Mouse (Mus musculus): ENCODE measurements around the gene Pcbp3.

The Pcbp3 gene

DNA sequence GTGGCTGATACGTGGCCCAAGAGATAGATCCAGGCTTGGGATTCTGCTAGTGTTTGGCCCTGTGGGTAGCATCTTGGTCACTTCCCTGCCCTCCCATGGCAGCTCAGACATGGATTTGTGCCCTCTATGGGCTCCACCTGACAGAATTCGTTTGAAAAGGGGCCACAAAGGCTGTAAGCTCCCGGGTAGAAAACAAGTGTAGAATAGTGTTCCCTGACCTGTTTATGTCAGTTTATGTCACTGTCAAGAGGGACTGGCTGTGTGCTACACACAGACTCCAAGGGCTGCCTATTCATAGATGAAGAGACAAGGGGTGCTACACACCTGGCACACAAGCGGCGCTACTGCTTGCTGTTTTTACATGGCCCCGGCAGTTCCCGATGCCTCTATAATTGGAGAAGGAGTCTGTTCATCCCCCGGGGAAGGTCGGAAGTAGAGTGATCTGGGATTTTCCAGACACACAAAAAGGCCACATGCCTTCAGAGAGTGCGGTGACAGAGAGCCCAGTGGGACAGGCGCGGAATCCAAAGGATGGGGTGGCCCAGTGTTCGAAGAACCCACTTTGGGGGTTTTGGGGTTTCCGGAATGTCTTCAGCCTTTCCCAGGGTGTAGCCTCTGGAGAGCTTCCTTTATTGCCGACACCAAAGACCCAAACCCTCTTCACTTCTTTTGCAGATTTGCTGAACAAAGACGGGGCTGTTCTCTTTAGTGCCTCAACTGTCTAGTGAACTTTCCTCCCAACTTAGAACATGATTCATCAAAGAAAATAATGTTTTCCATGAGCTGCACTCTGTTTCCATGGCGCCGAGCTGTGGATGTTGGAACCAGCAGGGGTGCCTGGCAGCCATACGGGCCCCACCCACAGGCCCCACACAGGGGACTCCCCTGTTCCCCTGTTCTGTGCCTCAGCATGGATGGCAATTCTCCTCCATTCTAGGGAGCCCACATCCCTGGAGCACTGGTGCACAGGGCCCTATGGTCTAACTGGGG, 231.8 kb downstream of the Pcbp3 start:
- DNase-seq (ENCODE audit: low read depth, low spot score) = no peak

- DNase-seq (ENCODE audit: low read depth, low spot score) = peak; percentile 55
Measured at GRCm38 (mm10) chr10:76728369-76728768, 233.3 kb downstream of the Pcbp3 start.

- DNase-seq (ENCODE audit: low read depth, low spot score) = no peak
Measured at GRCm38 (mm10) chr10:76727301-76727700, 234.4 kb downstream of the Pcbp3 start.

DNA sequence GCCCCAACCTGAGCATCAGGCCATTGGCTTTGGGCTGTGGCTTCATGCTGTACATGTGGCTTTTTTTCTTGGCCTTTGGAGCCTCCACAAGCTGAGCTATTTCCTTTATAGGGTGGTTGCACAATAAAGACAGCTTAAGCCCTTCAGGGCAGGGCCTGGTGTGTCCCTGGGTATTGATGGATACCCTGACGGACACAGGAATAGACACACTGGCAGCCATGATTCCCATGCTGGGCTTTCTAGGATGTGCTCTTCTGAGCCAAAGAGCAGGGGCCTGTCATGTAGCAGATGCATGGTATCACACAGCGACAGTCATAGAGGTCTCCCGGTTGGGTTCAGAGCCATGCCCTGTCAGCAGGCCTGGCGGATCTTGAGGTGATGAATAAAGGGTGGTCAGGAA, 234.8 kb downstream of the Pcbp3 start:
- no peak for DNase-seq (ENCODE audit: low read depth, low spot score)

DNA sequence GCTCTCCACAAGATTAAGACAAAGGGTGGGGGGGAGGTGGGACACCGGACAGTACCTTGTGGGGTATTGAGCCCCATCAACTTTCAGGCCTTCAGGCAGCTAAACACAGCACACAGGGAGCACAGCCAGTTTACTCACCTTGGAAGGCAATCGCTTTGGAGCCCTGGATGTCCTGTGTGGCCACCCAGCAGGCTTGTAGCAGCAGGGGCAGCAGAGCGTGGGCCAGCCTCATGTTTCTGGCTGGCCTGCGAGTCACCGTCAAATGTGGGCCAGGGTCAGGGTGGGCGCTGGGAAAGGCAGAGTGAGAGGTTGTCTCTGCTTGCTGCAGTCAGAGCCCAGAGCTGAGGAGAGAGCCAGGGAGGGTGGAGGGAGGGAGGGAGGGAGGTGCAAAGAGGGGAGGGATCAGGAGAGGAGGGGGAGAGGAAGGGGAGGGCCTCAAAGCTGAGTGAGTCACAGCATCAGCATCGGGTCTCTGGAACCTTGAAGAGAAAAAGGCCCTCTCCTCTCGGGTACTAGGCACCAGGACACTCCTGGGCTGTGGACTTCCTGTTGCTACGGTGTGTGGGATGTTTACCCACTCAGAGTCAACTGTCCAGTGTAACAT, 235.9 kb downstream of the Pcbp3 start, which contains the start of gene Col6a1:
Gene Col6a1 (minus strand): TSS at position 487 of the 604 bp plus-strand sequence.
- DNase-seq (ENCODE audit: low read depth, low spot score) = no peak

- DNase-seq (ENCODE audit: low read depth, low spot score) = no peak
Measured at GRCm38 (mm10) chr10:76725097-76725496, 236.6 kb downstream of the Pcbp3 start.

GRCm38 (mm10) chr10:76724231-76724736, 237.4 kb downstream of the Pcbp3 start:
- no peak for DNase-seq (ENCODE audit: low read depth, low spot score)

DNA sequence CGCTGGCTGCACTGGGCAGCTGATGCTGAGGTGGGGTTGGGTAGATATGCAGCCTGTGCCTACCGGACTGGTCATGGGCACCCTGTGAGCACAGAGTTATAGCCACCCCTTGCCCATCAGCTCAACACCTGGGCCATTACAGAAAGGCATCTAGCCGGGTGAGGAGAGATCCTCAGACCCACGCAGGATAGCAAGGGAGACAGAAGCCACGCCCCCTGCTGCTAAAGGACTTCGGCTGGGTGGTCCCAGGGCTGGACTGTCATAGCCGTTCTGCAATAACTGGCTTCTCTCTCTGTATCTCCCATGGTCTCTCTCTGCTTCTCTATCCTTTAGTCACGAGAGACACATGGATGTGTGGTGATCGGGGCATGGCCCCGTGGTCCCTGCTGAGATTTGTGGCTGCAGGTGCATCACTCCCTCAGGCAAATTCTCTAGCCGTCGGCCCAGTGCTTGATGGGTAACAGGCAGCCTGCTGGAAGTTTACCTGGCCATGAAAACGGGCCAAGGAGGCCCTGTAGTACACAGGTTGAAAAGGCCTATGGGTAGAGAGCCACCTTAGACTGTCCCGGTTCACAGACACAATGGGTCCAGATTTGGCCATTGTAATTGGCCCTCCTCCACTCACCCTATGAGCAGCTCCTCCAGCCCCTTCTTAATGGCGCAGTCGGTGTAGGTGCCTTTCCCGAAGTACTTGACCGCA, 238.8 kb downstream of the Pcbp3 start:
- DNase-seq (ENCODE audit: low read depth, low spot score) = no peak

DNA sequence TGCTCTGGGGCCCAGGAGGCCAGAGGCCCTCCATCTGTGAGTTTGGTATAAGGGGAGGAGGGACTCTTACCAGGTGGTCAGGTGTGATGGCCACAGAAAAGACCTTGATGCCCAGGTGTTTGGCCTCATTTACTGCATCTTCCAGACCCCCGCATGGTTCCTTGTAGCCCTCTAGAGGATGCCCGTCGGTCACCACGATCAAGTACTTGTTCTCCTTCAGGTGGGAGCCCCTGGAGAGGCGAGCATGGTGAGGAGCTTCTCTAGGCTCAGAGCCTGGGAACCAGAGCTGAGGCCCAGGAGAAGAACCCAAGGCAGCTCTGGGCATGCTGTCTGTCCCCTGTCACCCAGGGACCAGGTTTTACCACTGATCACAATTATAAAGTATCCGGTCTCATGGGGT, 239.9 kb downstream of the Pcbp3 start:
- no peak for DNase-seq (ENCODE audit: low read depth, low spot score)

DNA sequence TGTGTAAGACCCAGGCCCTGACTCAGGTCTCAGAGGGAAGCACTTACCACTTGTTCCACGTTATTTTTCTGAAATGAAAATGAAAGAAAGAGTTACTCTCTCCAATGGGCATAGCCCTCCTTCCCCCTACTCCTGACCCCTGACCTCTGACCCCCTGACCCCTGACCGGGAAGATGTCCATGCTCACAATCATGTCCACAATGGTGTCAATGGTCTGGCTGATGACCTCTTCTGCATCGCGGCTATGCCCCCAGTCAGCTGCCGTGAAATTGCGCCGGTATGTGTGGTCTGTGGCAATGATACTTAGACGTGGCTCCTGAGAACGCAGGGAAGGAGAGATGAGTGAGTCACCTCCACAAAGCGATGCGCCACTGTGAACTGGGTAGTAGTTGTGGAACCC, 240.5 kb downstream of the Pcbp3 start:
- DNase-seq (ENCODE audit: low read depth, low spot score) = no peak

- no peak for DNase-seq (ENCODE audit: low read depth, low spot score)
Measured at GRCm38 (mm10) chr10:76717631-76718030, 244.1 kb downstream of the Pcbp3 start.

- DNase-seq (ENCODE audit: low read depth, low spot score) = no peak
Measured at GRCm38 (mm10) chr10:76717026-76717425, 244.7 kb downstream of the Pcbp3 start.

- no peak for DNase-seq (ENCODE audit: low read depth, low spot score)
Measured at GRCm38 (mm10) chr10:76714303-76714702, 247.4 kb downstream of the Pcbp3 start.

DNA sequence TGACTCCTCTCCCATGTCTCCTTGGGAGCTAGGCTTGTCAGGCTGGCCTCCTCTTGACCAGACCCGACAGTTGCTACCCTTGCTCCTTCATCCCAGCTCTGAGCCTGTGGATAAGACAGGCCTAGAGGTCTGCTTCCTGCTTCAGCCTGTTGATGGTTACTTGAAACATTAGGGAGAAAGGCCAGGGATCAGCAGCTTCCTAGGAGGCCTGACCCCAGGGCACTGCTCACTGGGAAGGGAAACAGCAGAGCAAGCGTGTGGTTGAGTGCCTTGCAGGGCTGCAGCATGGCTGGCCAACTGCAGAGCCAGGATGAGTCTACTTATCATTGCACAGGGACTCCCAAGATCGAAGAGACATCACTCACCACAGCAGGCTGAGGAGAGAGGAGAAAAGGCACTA, 249.2 kb downstream of the Pcbp3 start:
- no peak for DNase-seq (ENCODE audit: low read depth, low spot score)

Data from WW6 (cell line).